Mouse (Mus musculus) limb, embryonic 13.5 days (tissue): ENCODE measurements around the gene Proser3. TPM values are rescaled to one million over a fixed set of nuclear protein-coding genes. Genes with fewer than 3 reads are reported as not detected.
"Not testable (repeated sequence)": the region's sequence is repeated elsewhere in the genome, so short reads cannot be mapped to it uniquely, and the experiment has no call there.

Experiments
- ATAC-seq: fragments of 200-750 bp; cut with Nextera tagmentation; 2 replicates; pipeline ENCODE4 v1.8.0; 2017; ENCODE audit warnings: low read depth, moderate number of reproducible peaks, moderate TSS enrichment; ENCODE audit not compliant: low FRiP score
- H3K27ac ChIP-seq: fragments of 300-500 bp; sonication (generic); 2 replicates; pipeline ENCODE4 v1.5.1; 2015; ENCODE audit warnings: inconsistent platforms, mild to moderate bottlenecking, moderate library complexity
- H3K27me3 ChIP-seq: fragments of 300-500 bp; sonication (generic); 2 replicates; pipeline ENCODE4 v1.6.1; 2015; ENCODE audit warnings: mild to moderate bottlenecking, inconsistent platforms
- H3K36me3 ChIP-seq: fragments of 300-500 bp; sonication (generic); 2 replicates; pipeline ENCODE4 v1.6.1; 2015; ENCODE audit warnings: inconsistent platforms, mild to moderate bottlenecking, moderate library complexity
- H3K4me1 ChIP-seq: fragments of 300-500 bp; sonication (generic); 2 replicates; pipeline ENCODE4 v1.6.1; 2015; ENCODE audit warnings: inconsistent platforms
- H3K4me2 ChIP-seq: fragments of 300-500 bp; sonication (generic); replicated peaks from 2 replicates; pipeline ENCODE4 v1.6.1; 2015; ENCODE audit warnings: inconsistent platforms, mild to moderate bottlenecking, moderate library complexity
- H3K4me3 ChIP-seq: fragments of 300-500 bp; sonication (generic); 2 replicates; pipeline ENCODE4 v1.5.1; 2015; ENCODE audit warnings: moderate library complexity, mild to moderate bottlenecking, inconsistent platforms
- H3K9ac ChIP-seq: fragments of 300-500 bp; sonication (generic); 2 replicates; pipeline ENCODE4 v1.6.1; 2015; ENCODE audit warnings: mild to moderate bottlenecking, inconsistent platforms
- H3K9me3 ChIP-seq: fragments of 300-500 bp; sonication (generic); 2 replicates; pipeline ENCODE4 v1.6.1; 2016; ENCODE audit warnings: inconsistent platforms
- WGBS: fragments of 180-500 bp; shearing (Covaris S2); methylation state at CpG from one replicate; pipeline ENCODE4 v1.1.7; 2015; 5-methylcytosine and 5-hydroxymethylcytosine counted together
- microRNA-seq: library from miRNA; unstranded; fragments of <30 nt; microRNA quantifications from one replicate; pipeline ENCODE4, GENCODE M21; 2016
- polyA plus RNA-seq: library from polyadenylated mRNA; unstranded; fragments of >200 nt; fragmentation: Nextera tagmentation; extraction: Ambion mirVana; gene quantifications from 2 replicates; pipeline ENCODE4 v1.2.1, GENCODE M21; 2015

Gene Proser3
- polyA plus RNA-seq, 1 experiment from 2014 or later = 13.9 TPM

- WGBS = 75% methylated on average over 5 of the region's 5 CpGs
Measured at GRCm38 (mm10) chr7:30501159-30501558, 50.9 kb downstream of the Proser3 start.

GRCm38 (mm10) chr7:30495506-30496042 is 56.5 kb downstream of the Proser3 start:
- H3K27ac ChIP-seq, H3K4me1 ChIP-seq, H3K9ac ChIP-seq, H3K4me3 ChIP-seq, ATAC-seq, H3K36me3 ChIP-seq, H3K4me2 ChIP-seq, H3K9me3 ChIP-seq: not testable (repeated sequence)
- 51% methylated on average over 5 of the region's 5 CpGs for WGBS
- peaks cover 14% of the 10 kb centered on the region for H3K27me3 ChIP-seq

More at GRCm38 (mm10) chr7:30501159-30501558, 50.9 kb downstream of the Proser3 start:
- H3K36me3 ChIP-seq, H3K4me1 ChIP-seq, H3K27me3 ChIP-seq, H3K9ac ChIP-seq, H3K27ac ChIP-seq, H3K4me2 ChIP-seq, H3K9me3 ChIP-seq, H3K4me3 ChIP-seq, ATAC-seq: not testable (repeated sequence)

- Histone ChIP-seq H3K4me2 (no peak within 1 kb of the TSS), H3K9me3 (no peaks in the 10 kb centered on the region), H3K4me1 (no peaks in the 10 kb centered on the region), H3K4me3 (no peak within 1 kb of the TSS), H3K27me3 (peaks cover 18% of the 10 kb centered on the region), H3K9ac (no peak within 1 kb of the TSS), H3K27ac (no peak within 1 kb of the TSS), H3K36me3 (no peaks in the 10 kb centered on the region)
- no peak for ATAC-seq
- WGBS = 63% methylated on average over 11 of the region's 11 CpGs
Measured at GRCm38 (mm10) chr7:30493401-30493931, 58.6 kb downstream of the Proser3 start, which contains the start of gene Prodh2. TSS of gene Prodh2 (plus strand) at chr7:30493622.

- WGBS = 22% methylated on average over 4 of the region's 4 CpGs
- no peaks in the 10 kb centered on the region for H3K4me1 ChIP-seq
Measured at GRCm38 (mm10) chr7:30492765-30493164, 59.3 kb downstream of the Proser3 start.

GRCm38 (mm10) chr7:30490957-30491307 is 61.2 kb downstream of the Proser3 start:
- H3K36me3 ChIP-seq = no peaks in the 10 kb centered on the region
- 18% methylated on average over 6 of the region's 6 CpGs for WGBS
- H3K4me1 ChIP-seq = no peaks in the 10 kb centered on the region
- ATAC-seq = no peak
- no peak overlapping the region for H3K27ac ChIP-seq
- peaks cover 18% of the 10 kb centered on the region for H3K27me3 ChIP-seq
- H3K4me3 ChIP-seq = no peak overlapping the region
- H3K9me3 ChIP-seq = no peaks in the 10 kb centered on the region
- no peak overlapping the region for H3K9ac ChIP-seq
- no peak overlapping the region for H3K4me2 ChIP-seq

More at GRCm38 (mm10) chr7:30492765-30493164, 59.3 kb downstream of the Proser3 start:
- Histone ChIP-seq H3K4me2 (no peak overlapping the region), H3K27ac (no peak overlapping the region), H3K9me3 (no peaks in the 10 kb centered on the region), H3K4me3 (no peak overlapping the region), H3K27me3 (peaks cover 18% of the 10 kb centered on the region), H3K36me3 (no peaks in the 10 kb centered on the region), H3K9ac (no peak overlapping the region)
- no peak for ATAC-seq

- Histone ChIP-seq H3K9ac (no peak overlapping the region), H3K9me3 (no peaks in the 10 kb centered on the region), H3K4me1 (no peaks in the 10 kb centered on the region), H3K27ac (no peak overlapping the region), H3K36me3 (no peaks in the 10 kb centered on the region), H3K4me2 (no peak overlapping the region), H3K4me3 (no peak overlapping the region), H3K27me3 (peaks cover 18% of the 10 kb centered on the region)
- ATAC-seq = no peak
- 31% methylated on average over 16 of the region's 16 CpGs for WGBS
Measured at GRCm38 (mm10) chr7:30490251-30490956, 61.7 kb downstream of the Proser3 start.

Small RNAs within 50 kb of the gene (microRNA-seq; reads per million reads assigned to microRNA genes)
- gene Gm38670 (0.70 reads per million), gene Mir3569 (not detected)

Other genes with a start within 250 kb of the Proser3 start
- gene Alkbh6, start 243.6 kb downstream of the Proser3 start, polyA plus RNA-seq = 94.2 and 99.2 TPM in 2 replicates
- gene Syne4, start 237.5 kb downstream of the Proser3 start, polyA plus RNA-seq = 89.9 and 90.4 TPM in 2 replicates
- 0.95 and 1.2 TPM in 2 replicates for gene E130208F15Rik, start 230.6 kb downstream of the Proser3 start, polyA plus RNA-seq
- gene Sdhaf1, start 228.4 kb downstream of the Proser3 start, polyA plus RNA-seq = 20.0 and 22.4 TPM in 2 replicates
- gene Lrfn3, start 189.5 kb downstream of the Proser3 start, polyA plus RNA-seq = 6.8 and 7.5 TPM in 2 replicates
- gene Tyrobp, start 138.5 kb downstream of the Proser3 start, polyA plus RNA-seq = 29.7 and 32.7 TPM in 2 replicates
- gene Hcst, start 132.4 kb downstream of the Proser3 start, polyA plus RNA-seq = 0.64 and 0.68 TPM in 2 replicates
- gene Nfkbid, start 130.6 kb downstream of the Proser3 start, polyA plus RNA-seq = 1.3 and 2.0 TPM in 2 replicates
- 38.4 and 44.2 TPM in 2 replicates for gene Aplp1, start 106.8 kb downstream of the Proser3 start, polyA plus RNA-seq
- gene Kirrel2, start 94.6 kb downstream of the Proser3 start, polyA plus RNA-seq = 0.20 and 0.23 TPM in 2 replicates
- 0.09 TPM in 2 replicates for gene Nphs1, start 94.0 kb downstream of the Proser3 start, polyA plus RNA-seq
- gene Prodh2, start 58.7 kb downstream of the Proser3 start, polyA plus RNA-seq = 0.32 TPM in 1 of 2 replicates, not detected in the other
- 11.4 and 11.6 TPM in 2 replicates for gene Arhgap33, start 17.2 kb downstream of the Proser3 start, polyA plus RNA-seq
- gene Hspb6, start 121 bp downstream of the Proser3 start, polyA plus RNA-seq = 15.4 and 17.5 TPM in 2 replicates
- gene Lin37, start 7.5 kb upstream of the Proser3 start, polyA plus RNA-seq = 44.2 and 48.3 TPM in 2 replicates
- 81.3 and 91.1 TPM in 2 replicates for gene U2af1l4, start 11.0 kb upstream of the Proser3 start, polyA plus RNA-seq
- 13.8 and 14.1 TPM in 2 replicates for gene Gm49396, start 11.0 kb upstream of the Proser3 start, polyA plus RNA-seq
- gene Psenen, start 11.3 kb upstream of the Proser3 start, polyA plus RNA-seq = 134 and 141 TPM in 2 replicates
- gene Igflr1, start 13.1 kb upstream of the Proser3 start, polyA plus RNA-seq = 3.2 and 4.9 TPM in 2 replicates
- gene Kmt2b, start 36.4 kb upstream of the Proser3 start, polyA plus RNA-seq = 11.0 and 12.6 TPM in 2 replicates
- 0.23 and 0.60 TPM in 2 replicates for gene Zbtb32, start 46.6 kb upstream of the Proser3 start, polyA plus RNA-seq
- gene Upk1a, start 60.5 kb upstream of the Proser3 start, polyA plus RNA-seq = 1.5 and 1.7 TPM in 2 replicates
- gene Cox6b1, start 73.9 kb upstream of the Proser3 start, polyA plus RNA-seq = 766 and 797 TPM in 2 replicates
- gene Etv2, start 83.6 kb upstream of the Proser3 start, polyA plus RNA-seq = not detected in 2 replicates
- gene Rbm42, start 98.0 kb upstream of the Proser3 start, polyA plus RNA-seq = 127 and 130 TPM in 2 replicates
- gene Haus5, start 112.7 kb upstream of the Proser3 start, polyA plus RNA-seq = 45.3 and 50.0 TPM in 2 replicates
- not detected in 2 replicates for gene Pmis2, start 119.3 kb upstream of the Proser3 start, polyA plus RNA-seq
- gene 2200002J24Rik, start 146.6 kb upstream of the Proser3 start, polyA plus RNA-seq = not detected in 2 replicates
- gene Atp4a, start 159.9 kb upstream of the Proser3 start, polyA plus RNA-seq = 0.09 and 0.40 TPM in 2 replicates
- gene Tmem147, start 177.2 kb upstream of the Proser3 start, polyA plus RNA-seq = 187 and 189 TPM in 2 replicates
- 0.51 and 0.71 TPM in 2 replicates for gene Gapdhs, start 191.4 kb upstream of the Proser3 start, polyA plus RNA-seq
- gene Sbsn, start 199.2 kb upstream of the Proser3 start, polyA plus RNA-seq = 1.6 and 2.2 TPM in 2 replicates
- gene Dmkn, start 211.5 kb upstream of the Proser3 start, polyA plus RNA-seq = 7.3 and 11.9 TPM in 2 replicates
- 51.5 and 65.4 TPM in 2 replicates for gene Krtdap, start 235.6 kb upstream of the Proser3 start, polyA plus RNA-seq